Comparison of ENCODE assay signal across 21 mouse cellular contexts in genomic region chr11:69664841-69665240, GRCm38 (mm10). TPM values are rescaled to one million over a fixed set of nuclear protein-coding genes. Genes with fewer than 3 reads are reported as not detected.
DNase-seq lines count a peak whose midpoint lies in the region; ATAC-seq lines count a peak whose summit lies in the region.
"Had no signal": no experiment of that assay in that cellular context is flagged by ENCODE, and none has a peak within 500 bp of the region (broad histone marks: within the 10 kb centered on the region; RNA-seq: fewer than 3 reads in every experiment).

No protein-coding gene starts in this region.

- H3K79me2 ChIP-seq in macrophage (ENCODE audit: inconsistent target) = peaks cover 87% of the 10 kb centered on the region

- no peak overlapping the region for H3K9ac ChIP-seq in hindbrain, embryonic 12.5 days
- H3K9ac ChIP-seq in hindbrain, embryonic 16.5 days (ENCODE audit: low read depth, low read length) = no peak overlapping the region
- H3K9ac ChIP-seq in midbrain, embryonic 12.5 days (replicated peaks) = no peak overlapping the region
- no peak overlapping the region for H3K9ac ChIP-seq in midbrain, embryonic 15.5 days
- H3K9ac ChIP-seq in embryonic facial prominence, embryonic 15.5 days = no peak overlapping the region
- H3K9ac ChIP-seq: lung, embryonic 14.5 days; neural tube, embryonic 12.5 days had no signal

- no peak overlapping the region for H3K4me2 ChIP-seq in hindbrain, embryonic 12.5 days (replicated peaks)
- H3K4me2 ChIP-seq in hindbrain, embryonic 16.5 days (ENCODE audit: low read length) = no peak overlapping the region
- no peak overlapping the region for H3K4me2 ChIP-seq in midbrain, embryonic 12.5 days (replicated peaks)
- H3K4me2 ChIP-seq in midbrain, embryonic 15.5 days = no peak overlapping the region
- no peak overlapping the region for H3K4me2 ChIP-seq in embryonic facial prominence, embryonic 15.5 days (replicated peaks)
- H3K4me2 ChIP-seq: embryonic facial prominence, embryonic 13.5 days; lung, embryonic 14.5 days; neural tube, embryonic 12.5 days had no signal

- peaks cover 59% of the 10 kb centered on the region for H3K36me3 ChIP-seq in hindbrain, embryonic 12.5 days
- peaks cover 33% of the 10 kb centered on the region for H3K36me3 ChIP-seq in hindbrain, embryonic 16.5 days (ENCODE audit: control insufficient read depth, insufficient read depth, low read length)
- H3K36me3 ChIP-seq in midbrain, embryonic 12.5 days = peaks cover 66% of the 10 kb centered on the region
- peaks cover 49% of the 10 kb centered on the region for H3K36me3 ChIP-seq in midbrain, embryonic 15.5 days (replicated peaks)
- H3K36me3 ChIP-seq in embryonic facial prominence, embryonic 15.5 days = peaks cover 57% of the 10 kb centered on the region
- H3K36me3 ChIP-seq in macrophage (ENCODE audit: inconsistent target) = peaks cover 15% of the 10 kb centered on the region; the same call in 1 of the 2 replicates

- 96% methylated on average over 7 of the region's 7 CpGs for WGBS in hindbrain, embryonic 12.5 days
- WGBS in hindbrain, embryonic 16.5 days = 95% methylated on average over 7 of the region's 7 CpGs
- WGBS in midbrain, embryonic 12.5 days = 94% methylated on average over 7 of the region's 7 CpGs
- 93% methylated on average over 7 of the region's 7 CpGs for WGBS in midbrain, embryonic 15.5 days
- 88% methylated on average over 7 of the region's 7 CpGs for WGBS in embryonic facial prominence, embryonic 15.5 days
- 73% methylated on average over 7 of the region's 7 CpGs for WGBS in macrophage (ENCODE audit: missing documents)

- peaks cover 29% of the 10 kb centered on the region for H3K4me1 ChIP-seq in hindbrain, embryonic 12.5 days
- peaks cover 19% of the 10 kb centered on the region for H3K4me1 ChIP-seq in hindbrain, embryonic 16.5 days (ENCODE audit: control insufficient read depth, insufficient read depth, low read depth, low read length)
- peaks cover 20% of the 10 kb centered on the region for H3K4me1 ChIP-seq in midbrain, embryonic 12.5 days
- peaks cover 41% of the 10 kb centered on the region for H3K4me1 ChIP-seq in midbrain, embryonic 15.5 days
- H3K4me1 ChIP-seq in embryonic facial prominence, embryonic 15.5 days = peaks cover 29% of the 10 kb centered on the region

- H3K27ac ChIP-seq in hindbrain, embryonic 12.5 days = 0 out of 2 replicates have a peak overlapping the region, but pooled peaks have one; percentile 30
- H3K27ac ChIP-seq in hindbrain, embryonic 16.5 days (ENCODE audit: low read depth, low read length) = no peak overlapping the region
- peak overlapping the region; percentile 97; the same call in 1 of the 2 replicates for H3K27ac ChIP-seq in midbrain, embryonic 12.5 days (replicated peaks)
- H3K27ac ChIP-seq in midbrain, embryonic 15.5 days = no peak overlapping the region
- peak overlapping the region; percentile 52 for H3K27ac ChIP-seq in embryonic facial prominence, embryonic 15.5 days (replicated peaks)
- peak overlapping the region; percentile 100 for H3K27ac ChIP-seq in macrophage
- H3K27ac ChIP-seq: neural tube, embryonic 12.5 days had no signal

- no peak for ATAC-seq in hindbrain, embryonic 12.5 days (ENCODE audit: low FRiP score)
- no peak for ATAC-seq in hindbrain, embryonic 16.5 days
- no peak for ATAC-seq in midbrain, embryonic 12.5 days (ENCODE audit: low FRiP score, low read depth)
- no peak for ATAC-seq in midbrain, embryonic 15.5 days (replicated peaks)
- no peak for ATAC-seq in embryonic facial prominence, embryonic 15.5 days (ENCODE audit: insufficient number of reproducible peaks, low FRiP score, low TSS enrichment, low read depth)
- ATAC-seq: CD4-positive, CD25-positive, alpha-beta regulatory T cell, adult 4 months; forebrain, embryonic 14.5 days had no signal

- no peaks in the 10 kb centered on the region for H3K27me3 ChIP-seq in hindbrain, embryonic 12.5 days
- no peaks in the 10 kb centered on the region for H3K27me3 ChIP-seq in hindbrain, embryonic 16.5 days (replicated peaks; ENCODE audit: control insufficient read depth, insufficient read depth, low read length)
- H3K27me3 ChIP-seq in midbrain, embryonic 12.5 days = no peaks in the 10 kb centered on the region
- H3K27me3 ChIP-seq in midbrain, embryonic 15.5 days (replicated peaks) = no peaks in the 10 kb centered on the region
- no peaks in the 10 kb centered on the region for H3K27me3 ChIP-seq in embryonic facial prominence, embryonic 15.5 days
- H3K27me3 ChIP-seq: embryonic facial prominence, embryonic 13.5 days; neural tube, embryonic 12.5 days had no signal

- H3K4me3 ChIP-seq in hindbrain, embryonic 12.5 days = no peak overlapping the region
- H3K4me3 ChIP-seq in hindbrain, embryonic 16.5 days (ENCODE audit: low read length) = no peak overlapping the region
- no peak overlapping the region for H3K4me3 ChIP-seq in midbrain, embryonic 12.5 days
- no peak overlapping the region for H3K4me3 ChIP-seq in midbrain, embryonic 15.5 days
- H3K4me3 ChIP-seq in embryonic facial prominence, embryonic 15.5 days (replicated peaks) = no peak overlapping the region
- H3K4me3 ChIP-seq in macrophage (ENCODE audit: inconsistent target) = peak overlapping the region; percentile 88
- H3K4me3 ChIP-seq: embryonic facial prominence, embryonic 13.5 days; neural tube, embryonic 12.5 days had no signal

- DNase-seq in frontal cortex, postnatal 36 days (ENCODE audit: low spot score in 2 of 2) = no peak
- DNase-seq: adrenal gland, postnatal 14 days; cerebellum, postnatal 14 days; kidney, postnatal 10 days; lung, embryonic 14.5 days; right cerebral cortex, postnatal 14 days; thymus, postnatal 14 days had no signal

- H3K9me3 ChIP-seq in hindbrain, embryonic 12.5 days (replicated peaks) = no peaks in the 10 kb centered on the region
- no peaks in the 10 kb centered on the region for H3K9me3 ChIP-seq in hindbrain, embryonic 16.5 days (ENCODE audit: control insufficient read depth, low read length)
- H3K9me3 ChIP-seq in midbrain, embryonic 12.5 days = no peaks in the 10 kb centered on the region
- H3K9me3 ChIP-seq in midbrain, embryonic 15.5 days = no peaks in the 10 kb centered on the region
- no peaks in the 10 kb centered on the region for H3K9me3 ChIP-seq in embryonic facial prominence, embryonic 15.5 days (replicated peaks)
- H3K9me3 ChIP-seq: embryonic facial prominence, embryonic 13.5 days; neural tube, embryonic 12.5 days had no signal

RNA-seq across cellular contexts. Expression of gene Cd68, which starts 1.1 kb away (rescaled TPM):
- 6.9 and 8.2 TPM in 2 replicates for polyA plus RNA-seq in hindbrain, embryonic 12.5 days (2016; fragmentation: Nextera tagmentation; extraction: Ambion mirVana)
- polyA plus RNA-seq in hindbrain, embryonic 16.5 days (2015; fragmentation: Nextera tagmentation; extraction: Ambion mirVana) = 10.2 and 11.5 TPM in 2 replicates
- 7.1 and 7.2 TPM in 2 replicates for polyA plus RNA-seq in midbrain, embryonic 12.5 days (2016; fragmentation: Nextera tagmentation; extraction: Ambion mirVana)
- polyA plus RNA-seq in midbrain, embryonic 15.5 days (2015; fragmentation: Nextera tagmentation; extraction: Ambion mirVana) = 9.4 and 10.4 TPM in 2 replicates
- 26.3 and 28.3 TPM in 2 replicates for polyA plus RNA-seq in embryonic facial prominence, embryonic 15.5 days (2015; fragmentation: Nextera tagmentation; extraction: Ambion mirVana)
- 100 to 1,000 TPM in 22 of 26 experiments, 10 to 100 TPM in 4; 70.0 to 246 (median 131) TPM for total RNA-seq in macrophage (2018; cell fraction: chromatin; rRNA removed)
- 1,000 to 10,000 TPM; 1,546 to 3,140 (median 2,433) TPM for total RNA-seq in macrophage (2018; cell fraction: cytosol; rRNA removed)
- 1,000 to 10,000 TPM in 9 of 26 experiments, 100 to 1,000 TPM in 17; 241 to 1,293 (median 906) TPM for total RNA-seq in macrophage (2018; cell fraction: nucleus; rRNA removed)
- polyA plus RNA-seq in macrophage (2018) = 3,562 to 8,261 TPM (median 3,776 TPM) in 3 replicates

RNA-seq across cellular contexts. Expression of gene Mpdu1, which starts 2.4 kb away (rescaled TPM):
- 68.0 and 69.1 TPM in 2 replicates for polyA plus RNA-seq in hindbrain, embryonic 12.5 days (2016; fragmentation: Nextera tagmentation; extraction: Ambion mirVana)
- polyA plus RNA-seq in hindbrain, embryonic 16.5 days (2015; fragmentation: Nextera tagmentation; extraction: Ambion mirVana) = 104 and 112 TPM in 2 replicates
- 79.4 and 79.9 TPM in 2 replicates for polyA plus RNA-seq in midbrain, embryonic 12.5 days (2016; fragmentation: Nextera tagmentation; extraction: Ambion mirVana)
- polyA plus RNA-seq in midbrain, embryonic 15.5 days (2015; fragmentation: Nextera tagmentation; extraction: Ambion mirVana) = 99.9 and 108 TPM in 2 replicates
- 66.5 and 67.3 TPM in 2 replicates for polyA plus RNA-seq in embryonic facial prominence, embryonic 15.5 days (2015; fragmentation: Nextera tagmentation; extraction: Ambion mirVana)
- total RNA-seq in macrophage (2018; cell fraction: chromatin; rRNA removed) = 10 to 100 TPM; 38.2 to 95.0 (median 55.7) TPM
- 10 to 100 TPM; 52.7 to 76.6 (median 65.2) TPM for total RNA-seq in macrophage (2018; cell fraction: cytosol; rRNA removed)
- 10 to 100 TPM; 30.8 to 88.6 (median 57.5) TPM for total RNA-seq in macrophage (2018; cell fraction: nucleus; rRNA removed)
- polyA plus RNA-seq in macrophage (2018) = 81.7 to 90.9 TPM (median 89.2 TPM) in 3 replicates

RNA-seq across cellular contexts. Expression of gene Eif4a1, which starts 7.4 kb away (rescaled TPM):
- polyA plus RNA-seq in hindbrain, embryonic 12.5 days (2016; fragmentation: Nextera tagmentation; extraction: Ambion mirVana) = 555 and 589 TPM in 2 replicates
- polyA plus RNA-seq in hindbrain, embryonic 16.5 days (2015; fragmentation: Nextera tagmentation; extraction: Ambion mirVana) = 382 and 471 TPM in 2 replicates
- polyA plus RNA-seq in midbrain, embryonic 12.5 days (2016; fragmentation: Nextera tagmentation; extraction: Ambion mirVana) = 608 and 698 TPM in 2 replicates
- 460 and 473 TPM in 2 replicates for polyA plus RNA-seq in midbrain, embryonic 15.5 days (2015; fragmentation: Nextera tagmentation; extraction: Ambion mirVana)
- 447 and 512 TPM in 2 replicates for polyA plus RNA-seq in embryonic facial prominence, embryonic 15.5 days (2015; fragmentation: Nextera tagmentation; extraction: Ambion mirVana)
- 1,000 to 10,000 TPM in 13 of 26 experiments, 100 to 1,000 TPM in 13; 445 to 1,542 (median 988) TPM for total RNA-seq in macrophage (2018; cell fraction: chromatin; rRNA removed)
- total RNA-seq in macrophage (2018; cell fraction: cytosol; rRNA removed) = 100 to 1,000 TPM; 534 to 868 (median 666) TPM
- total RNA-seq in macrophage (2018; cell fraction: nucleus; rRNA removed) = 1,000 to 10,000 TPM in 4 of 26 experiments, 100 to 1,000 TPM in 22; 458 to 1,180 (median 654) TPM
- polyA plus RNA-seq in macrophage (2018) = 683 to 1,306 TPM (median 693 TPM) in 3 replicates

RNA-seq across cellular contexts. Expression of gene Sox15, which starts 9.7 kb away (rescaled TPM):
- 0.26 TPM in 1 of 2 replicates, not detected in the other for polyA plus RNA-seq in hindbrain, embryonic 12.5 days (2016; fragmentation: Nextera tagmentation; extraction: Ambion mirVana)
- polyA plus RNA-seq in hindbrain, embryonic 16.5 days (2015; fragmentation: Nextera tagmentation; extraction: Ambion mirVana) = not detected in 2 replicates
- polyA plus RNA-seq in midbrain, embryonic 12.5 days (2016; fragmentation: Nextera tagmentation; extraction: Ambion mirVana) = not detected in 2 replicates
- 0.20 TPM in 1 of 2 replicates, not detected in the other for polyA plus RNA-seq in midbrain, embryonic 15.5 days (2015; fragmentation: Nextera tagmentation; extraction: Ambion mirVana)
- polyA plus RNA-seq in embryonic facial prominence, embryonic 15.5 days (2015; fragmentation: Nextera tagmentation; extraction: Ambion mirVana) = 5.2 TPM in 2 replicates
- total RNA-seq in macrophage (2018; cell fraction: chromatin; rRNA removed) = 1 to 10 TPM in 4 of 26 experiments, under 1 TPM in 1, not detected in 21; 0.92 to 2.4 (median 1.3) TPM
- total RNA-seq in macrophage (2018; cell fraction: cytosol; rRNA removed) = under 1 TPM in 9 of 26 experiments, not detected in 17; 0.16 to 0.54 (median 0.26) TPM
- total RNA-seq in macrophage (2018; cell fraction: nucleus; rRNA removed) = 1 to 10 TPM in 1 of 26 experiments, under 1 TPM in 2, not detected in 23; 0.67 to 1.2 (median 0.92) TPM
- 0.46 TPM in 1 of 3 replicates, not detected in the others for polyA plus RNA-seq in macrophage (2018)
- total RNA-seq: adrenal gland, postnatal 14 days; gastrocnemius, adult 8-10 months; heart, adult 8-10 months; left cerebral cortex, postnatal 14 days had no signal
- polyA plus RNA-seq: forebrain, embryonic 14.5 days; heart, postnatal 0 days; lung, embryonic 14.5 days had no signal

RNA-seq across cellular contexts. Expression of gene Senp3, which starts 17.0 kb away (rescaled TPM):
- 105 and 106 TPM in 2 replicates for polyA plus RNA-seq in hindbrain, embryonic 12.5 days (2016; fragmentation: Nextera tagmentation; extraction: Ambion mirVana)
- polyA plus RNA-seq in hindbrain, embryonic 16.5 days (2015; fragmentation: Nextera tagmentation; extraction: Ambion mirVana) = 89.8 and 104 TPM in 2 replicates
- 108 and 113 TPM in 2 replicates for polyA plus RNA-seq in midbrain, embryonic 12.5 days (2016; fragmentation: Nextera tagmentation; extraction: Ambion mirVana)
- 116 and 122 TPM in 2 replicates for polyA plus RNA-seq in midbrain, embryonic 15.5 days (2015; fragmentation: Nextera tagmentation; extraction: Ambion mirVana)
- polyA plus RNA-seq in embryonic facial prominence, embryonic 15.5 days (2015; fragmentation: Nextera tagmentation; extraction: Ambion mirVana) = 83.7 and 90.5 TPM in 2 replicates
- 100 to 1,000 TPM; 150 to 595 (median 301) TPM for total RNA-seq in macrophage (2018; cell fraction: chromatin; rRNA removed)
- total RNA-seq in macrophage (2018; cell fraction: cytosol; rRNA removed) = 10 to 100 TPM; 51.5 to 80.4 (median 66.5) TPM
- total RNA-seq in macrophage (2018; cell fraction: nucleus; rRNA removed) = 100 to 1,000 TPM in 24 of 26 experiments, 10 to 100 TPM in 2; 85.8 to 278 (median 154) TPM
- polyA plus RNA-seq in macrophage (2018) = 57.8 to 99.6 TPM (median 77.5 TPM) in 3 replicates

Comparison
In these comparisons a context has a peak if more than half of its experiments do, and no peak if none do; other contexts are left out.
1. H3K27ac ChIP-seq: peak in hindbrain, embryonic 12.5 days (single experiment), midbrain, embryonic 12.5 days (single experiment), embryonic facial prominence, embryonic 15.5 days (single experiment) and macrophage (single experiment); none in hindbrain, embryonic 16.5 days (single experiment) and midbrain, embryonic 15.5 days (single experiment).
2. RNA of gene Cd68, which starts 1.1 kb away (polyA plus RNA-seq): 3,562 to 8,261 TPM in macrophage; 26.3 to 28.3 TPM in embryonic facial prominence, embryonic 15.5 days, 10.2 to 11.5 TPM in hindbrain, embryonic 16.5 days, 9.4 to 10.4 TPM in midbrain, embryonic 15.5 days, 6.9 to 8.2 TPM in hindbrain, embryonic 12.5 days and 7.1 to 7.2 TPM in midbrain, embryonic 12.5 days; every median in the first group is over 100 times any median in the second.